Mouse (Mus musculus): ENCODE measurements around the gene Odr4.

The Odr4 gene

DNA sequence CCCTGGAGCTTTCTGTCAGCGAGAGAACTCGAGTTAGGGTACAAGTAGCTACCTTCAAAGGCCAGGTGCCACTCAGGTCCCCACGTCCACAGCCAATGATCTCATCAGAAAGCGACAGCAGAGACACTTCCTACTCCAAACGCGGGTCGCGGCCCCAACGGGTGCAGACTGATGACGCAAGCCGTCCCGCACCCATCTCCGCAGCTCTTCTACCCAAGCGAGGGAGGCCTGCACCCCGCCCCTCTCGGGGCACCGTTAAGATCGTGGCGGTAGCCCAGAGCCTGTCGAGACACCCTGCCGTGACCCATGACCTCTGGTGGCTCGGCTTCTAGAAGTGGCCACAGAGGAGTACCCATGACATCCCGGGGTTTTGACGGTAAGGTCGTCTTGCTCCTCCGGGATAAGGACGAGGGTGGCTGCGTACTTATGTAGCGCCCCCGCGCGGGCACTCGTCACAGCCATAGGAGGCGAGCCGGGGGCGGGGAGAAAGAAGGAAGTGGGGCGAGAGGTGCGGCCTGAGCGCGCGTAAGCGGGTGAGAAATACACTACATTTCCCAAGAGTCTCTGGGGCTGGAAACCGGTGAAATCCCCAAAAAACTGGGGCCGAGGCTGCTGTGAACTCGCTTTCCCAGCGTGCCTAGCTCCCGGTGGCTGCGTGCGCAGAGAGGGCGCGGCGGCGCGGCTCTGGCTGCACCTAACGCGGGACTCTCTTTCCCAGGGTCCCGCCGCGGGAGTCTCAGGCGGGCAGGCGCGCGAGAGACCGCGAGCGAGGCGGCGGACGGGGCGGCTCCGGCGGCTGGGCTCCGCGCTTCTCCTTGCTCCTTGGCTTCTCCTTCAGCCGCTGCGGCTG, at the start of gene Odr4, which contains the start of gene Tpr:
Gene Odr4, minus strand, starts transcription at position 443 of the 850 bp plus-strand sequence.
Gene Tpr, plus strand, starts transcription at position 201 of the 850 bp plus-strand sequence.
- peak; percentile 99 for DNase-seq

DNA sequence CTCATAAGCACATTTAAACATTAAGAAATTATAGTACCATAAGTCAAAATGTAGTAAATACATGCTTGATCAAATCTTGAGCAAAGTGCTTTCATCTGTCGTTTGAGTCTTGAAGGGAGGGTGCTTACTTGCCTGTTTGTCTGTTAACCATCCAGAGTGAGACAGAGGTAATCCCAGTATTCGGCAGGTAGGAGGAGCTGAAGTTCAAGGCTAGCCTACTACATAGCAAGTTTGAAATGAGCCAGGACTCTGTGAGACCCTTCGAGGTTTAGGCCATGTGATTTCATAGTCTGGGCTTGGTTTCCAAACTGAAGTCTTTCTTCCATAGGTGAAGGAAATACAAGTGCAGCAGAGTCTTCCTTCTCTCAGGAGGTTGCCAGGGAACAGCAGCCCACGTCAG, 48.9 kb upstream of the Odr4 start:
- no peak for DNase-seq

DNA sequence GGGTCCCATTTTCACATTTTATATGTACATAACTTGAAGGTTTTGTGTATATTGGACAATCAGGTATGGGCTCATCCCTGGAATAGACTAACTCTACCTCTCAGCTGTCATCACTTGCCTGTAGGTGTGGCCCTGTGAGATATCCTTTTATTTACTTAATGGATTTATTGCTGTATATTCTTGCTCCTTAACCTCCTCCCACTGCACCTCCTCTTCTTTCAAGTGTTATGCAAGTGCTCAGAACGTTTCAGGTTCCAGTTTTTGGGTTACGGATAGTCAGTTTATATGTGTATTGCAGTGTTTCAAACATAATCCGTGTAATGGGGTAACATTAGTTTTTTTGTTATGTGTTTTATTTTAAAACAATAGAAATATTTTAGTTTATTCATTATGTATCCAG, 45.8 kb upstream of the Odr4 start:
- no peak for DNase-seq

DNA sequence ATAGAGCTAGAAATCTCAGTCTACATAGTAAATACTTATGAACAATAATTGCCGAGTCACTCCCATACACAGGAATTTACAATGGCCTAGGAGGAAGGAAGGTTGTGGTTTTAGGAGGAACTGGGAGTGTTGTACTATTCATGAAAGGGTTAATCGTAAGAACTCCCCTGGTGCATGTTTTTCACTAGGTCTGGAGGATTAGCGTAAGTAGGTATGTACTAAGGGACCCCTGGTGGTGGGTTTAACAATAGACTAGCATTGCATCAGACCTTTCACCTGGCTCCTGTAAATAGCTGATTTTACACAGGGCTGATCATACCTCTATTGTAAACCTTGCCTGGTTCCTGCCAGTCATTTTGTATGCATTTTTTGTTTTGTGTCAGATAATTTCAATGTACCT, 33.3 kb upstream of the Odr4 start:
- DNase-seq: no peak

DNA sequence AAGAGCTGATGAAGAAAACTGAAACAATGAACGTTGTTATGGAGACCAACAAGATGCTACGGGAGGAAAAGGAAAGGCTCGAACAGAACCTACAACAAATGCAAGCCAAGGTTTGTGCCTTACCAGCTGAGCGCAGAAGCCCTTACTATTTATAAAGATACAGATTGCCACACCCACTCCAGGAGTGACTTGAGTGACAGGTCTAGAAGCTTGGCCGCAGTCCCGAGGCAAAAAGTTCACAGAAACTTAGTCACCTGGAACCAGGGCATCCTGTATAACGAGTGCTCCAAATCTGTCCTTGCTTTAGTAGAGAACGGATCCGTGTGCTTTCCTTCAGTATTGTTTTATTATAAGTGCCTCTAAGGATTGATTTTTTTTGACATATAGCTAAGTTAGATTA, 32.8 kb upstream of the Odr4 start:
- DNase-seq: peak; percentile 45

DNA sequence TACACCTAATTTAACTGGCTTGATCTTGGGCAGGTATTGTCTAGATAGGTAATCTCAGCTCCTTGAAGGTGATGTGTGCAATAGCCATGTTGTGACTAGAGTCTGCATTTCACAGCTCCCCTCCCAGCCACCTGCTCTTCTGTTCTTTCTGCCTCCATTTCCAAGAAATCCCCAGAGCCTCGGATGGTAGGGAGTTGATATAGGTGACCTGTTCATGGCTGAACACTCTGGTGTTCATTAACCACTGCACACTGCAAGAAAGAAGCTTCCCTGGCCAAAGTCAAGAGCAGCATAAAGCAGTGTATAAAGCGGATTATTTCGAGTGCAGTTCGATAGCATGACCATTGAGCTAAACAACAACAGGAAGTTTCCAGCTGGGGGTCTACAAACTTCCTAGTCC, 25.5 kb upstream of the Odr4 start:
- no peak for DNase-seq

DNA sequence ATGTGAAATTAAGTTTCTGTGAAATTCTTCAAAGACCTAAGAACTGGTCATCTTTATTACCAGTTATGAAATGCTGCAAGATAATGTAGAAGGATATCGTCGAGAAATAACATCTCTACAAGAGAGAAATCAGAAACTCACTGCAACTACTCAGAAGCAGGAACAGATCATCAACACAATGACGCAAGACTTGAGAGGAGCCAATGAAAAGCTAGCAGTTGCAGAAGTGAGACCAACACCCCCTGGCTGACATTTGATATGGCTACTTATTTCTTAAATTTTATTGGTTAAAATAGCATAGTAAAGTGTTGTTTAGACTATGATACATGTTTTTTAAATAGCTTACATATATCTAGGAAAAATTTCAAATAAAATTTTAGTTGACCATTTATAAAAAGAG, 23.1 kb upstream of the Odr4 start:
- DNase-seq: no peak

DNA sequence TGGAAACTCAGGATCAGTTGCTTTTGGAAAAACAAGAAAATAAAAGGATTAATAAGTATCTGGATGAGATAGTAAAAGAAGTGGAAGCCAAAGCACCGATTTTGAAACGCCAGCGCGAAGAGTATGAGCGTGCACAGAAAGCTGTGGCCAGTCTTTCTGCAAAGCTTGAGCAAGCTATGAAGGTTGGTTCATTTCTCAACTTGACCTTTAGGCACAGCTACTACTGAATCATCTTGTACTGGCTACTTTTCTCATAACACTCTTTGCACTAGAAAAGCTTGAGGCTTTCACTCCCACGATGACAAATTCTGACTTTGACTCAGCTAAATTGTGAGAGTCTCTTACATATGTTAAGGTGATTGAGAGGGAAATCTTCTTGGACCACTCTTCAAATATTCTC, 17.1 kb upstream of the Odr4 start:
- DNase-seq: no peak

DNA sequence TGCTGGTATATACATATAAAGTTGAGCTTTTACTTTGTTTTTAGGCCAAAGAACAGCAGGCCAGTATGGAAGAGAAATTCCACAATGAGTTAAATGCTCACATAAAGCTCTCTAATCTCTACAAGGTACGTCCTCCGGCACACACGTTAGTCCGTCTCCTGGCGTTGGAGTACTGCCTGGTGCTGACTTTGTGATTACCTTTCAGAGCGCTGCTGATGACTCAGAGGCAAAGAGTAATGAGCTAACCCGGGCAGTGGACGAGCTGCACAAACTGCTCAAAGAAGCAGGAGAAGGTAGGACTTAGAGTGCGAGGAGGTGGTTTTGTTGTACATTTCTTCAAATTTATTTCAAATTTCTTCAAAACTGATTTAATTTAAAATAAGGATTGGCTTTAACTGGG, 14.4 kb upstream of the Odr4 start:
- DNase-seq: no peak

DNA sequence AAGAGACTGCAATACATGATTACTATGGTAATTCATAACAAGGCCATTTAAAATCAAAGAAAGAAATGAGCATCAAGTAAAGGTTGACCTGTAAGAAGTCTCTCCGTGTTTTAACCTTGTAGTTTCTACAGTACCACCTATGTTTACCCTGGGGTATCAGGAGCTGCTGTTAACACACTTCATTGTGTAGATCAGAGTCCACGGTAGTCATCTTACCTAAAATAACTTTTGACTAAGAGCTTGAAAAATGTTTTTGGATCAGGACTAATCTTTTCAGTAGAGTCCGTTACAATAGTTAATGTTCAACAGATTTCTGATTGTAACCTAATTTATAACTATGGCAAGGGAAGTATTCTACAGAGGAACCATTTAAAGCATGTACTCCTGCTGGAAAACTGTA, 11.7 kb upstream of the Odr4 start:
- no peak for DNase-seq

DNA sequence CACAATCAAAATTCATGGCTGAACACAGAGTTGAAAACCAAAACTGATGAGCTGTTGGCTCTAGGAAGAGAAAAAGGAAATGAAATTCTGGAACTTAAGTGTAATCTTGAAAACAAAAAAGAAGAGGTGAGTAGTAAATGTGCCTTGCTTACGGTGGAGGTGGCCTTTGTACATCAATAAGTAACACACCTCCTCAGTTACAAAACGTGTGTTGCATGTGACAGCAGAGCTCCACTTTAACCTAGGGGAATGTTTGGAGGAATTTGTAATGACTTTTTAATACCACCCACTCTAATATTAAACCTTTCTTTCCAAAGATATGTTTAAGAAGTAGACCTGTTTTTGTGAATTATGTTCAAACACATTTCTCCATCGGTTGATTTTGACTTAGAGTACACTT, 11.0 kb upstream of the Odr4 start:
- DNase-seq: no peak

DNA sequence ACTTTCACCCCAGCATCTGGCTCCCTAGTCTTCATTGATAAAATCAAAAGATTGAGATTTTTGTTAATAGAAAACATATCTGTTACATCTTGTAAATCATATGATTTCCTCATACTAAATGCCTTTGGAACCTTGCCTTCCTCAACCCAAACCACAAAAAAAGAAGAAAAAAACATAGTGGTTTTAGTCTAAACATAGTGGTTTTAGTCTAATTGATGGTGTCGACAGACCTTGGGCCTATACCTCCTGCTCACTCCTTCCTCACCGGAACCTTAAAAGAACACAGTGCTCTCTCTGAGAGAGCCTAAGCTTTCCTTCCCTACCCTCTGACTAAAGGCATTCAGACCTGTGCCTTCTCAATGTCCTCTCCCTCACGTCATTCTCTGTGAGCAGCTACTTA, 3.1 kb upstream of the Odr4 start:
- DNase-seq: no peak

DNA sequence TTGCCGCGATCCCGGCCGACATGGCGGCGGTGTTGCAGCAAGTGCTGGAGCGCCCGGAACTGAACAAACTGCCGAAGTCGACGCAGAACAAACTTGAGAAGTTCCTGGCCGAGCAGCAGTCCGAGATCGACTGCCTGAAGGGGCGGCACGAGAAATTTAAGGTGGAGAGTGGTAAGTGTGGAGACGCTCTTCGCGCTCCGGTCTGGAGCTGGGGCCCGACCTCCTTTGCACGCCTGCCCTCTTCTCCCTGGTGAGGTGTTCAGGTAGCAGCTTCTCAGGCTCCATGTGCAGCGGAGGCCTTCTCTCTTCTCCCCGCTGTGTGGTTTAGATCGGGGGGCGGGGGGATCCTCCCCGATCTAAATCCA, 590 bp upstream of the Odr4 start:
- DNase-seq: no peak

DNA sequence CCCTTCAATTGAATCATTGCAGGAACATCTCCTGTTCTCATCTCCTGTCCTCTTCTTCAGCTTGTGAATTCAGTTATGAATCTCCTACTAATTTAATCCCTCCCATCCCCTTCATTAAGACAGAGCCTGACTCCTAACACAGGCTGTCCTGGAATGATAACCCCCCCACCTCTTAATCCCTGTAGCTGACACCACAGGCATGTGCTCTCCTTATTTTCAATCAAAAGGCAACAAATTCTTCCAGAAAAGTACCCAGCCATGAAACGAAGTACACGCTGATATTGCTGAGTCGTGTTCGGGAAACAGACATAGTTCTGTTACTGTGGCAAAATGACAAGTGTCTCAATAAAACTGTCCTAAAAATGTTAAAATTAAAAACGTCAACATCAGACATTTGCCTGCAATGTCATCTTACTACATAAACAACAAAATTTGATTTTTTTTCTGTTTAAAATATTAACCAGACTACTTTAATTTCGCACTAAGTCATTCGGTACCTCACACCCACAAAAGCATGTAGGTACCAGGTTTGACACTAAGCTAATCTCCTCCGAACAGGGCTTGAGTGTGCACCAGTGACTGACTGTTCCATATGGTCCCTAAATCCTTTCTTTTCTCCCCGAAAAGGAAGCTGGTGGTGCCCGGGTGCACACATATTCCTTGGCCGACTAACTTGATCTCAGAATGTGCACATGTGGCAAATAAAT, 796 bp downstream of the Odr4 start:
- DNase-seq: no peak

DNA sequence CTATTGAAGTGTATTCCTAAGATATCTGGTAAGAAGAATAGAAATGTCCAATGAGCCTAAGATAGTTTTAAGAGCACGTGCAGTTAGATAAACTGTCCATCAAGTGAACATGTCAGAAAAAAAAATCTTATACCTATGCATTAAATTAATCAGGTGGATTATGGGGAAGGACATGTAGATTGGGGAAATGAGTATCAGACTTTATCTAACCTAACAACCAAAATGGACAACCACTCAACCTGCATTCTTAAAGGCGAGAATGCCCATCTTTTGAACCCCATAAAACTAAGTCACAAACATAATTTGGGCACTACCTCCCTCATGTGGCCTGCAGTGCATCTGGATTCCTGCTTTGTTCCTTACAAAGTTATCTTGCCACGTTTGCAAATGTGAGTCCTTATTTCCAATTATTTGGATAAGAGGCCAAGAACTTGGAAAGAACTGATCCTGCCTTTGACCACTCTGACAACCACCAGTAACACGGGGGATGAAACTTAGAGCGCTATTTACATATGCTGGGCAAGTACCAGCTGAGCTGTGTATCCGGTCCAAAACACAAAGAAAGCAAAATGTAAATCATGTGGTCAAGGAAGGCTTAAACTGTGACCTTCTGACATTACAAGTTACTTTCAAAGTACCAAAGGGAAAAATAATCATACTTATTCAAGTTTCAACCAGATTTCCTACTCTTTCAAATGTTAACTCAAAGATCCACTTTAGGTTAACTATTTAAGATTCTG, 3.3 kb downstream of the Odr4 start:
- DNase-seq: no peak

DNA sequence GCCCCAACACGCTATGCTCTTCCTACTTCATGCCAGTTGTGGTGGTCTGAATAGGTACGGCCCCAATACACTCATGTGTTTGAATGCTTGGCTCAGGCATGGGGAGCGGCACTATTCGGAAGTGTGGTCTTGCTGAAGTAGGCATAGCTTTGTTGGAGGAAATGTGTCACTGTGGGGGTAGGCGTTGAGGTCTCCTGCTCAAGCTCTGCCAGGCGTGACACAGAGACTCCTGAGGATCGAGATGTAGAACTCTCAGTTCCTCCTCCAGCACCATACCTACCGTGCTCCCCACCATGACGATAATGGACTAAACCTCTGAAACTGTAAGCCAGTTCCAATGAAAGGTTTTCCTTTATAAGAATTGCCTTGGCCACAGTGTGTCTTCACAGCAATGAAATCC, 5.3 kb downstream of the Odr4 start:
- DNase-seq: no peak

DNA sequence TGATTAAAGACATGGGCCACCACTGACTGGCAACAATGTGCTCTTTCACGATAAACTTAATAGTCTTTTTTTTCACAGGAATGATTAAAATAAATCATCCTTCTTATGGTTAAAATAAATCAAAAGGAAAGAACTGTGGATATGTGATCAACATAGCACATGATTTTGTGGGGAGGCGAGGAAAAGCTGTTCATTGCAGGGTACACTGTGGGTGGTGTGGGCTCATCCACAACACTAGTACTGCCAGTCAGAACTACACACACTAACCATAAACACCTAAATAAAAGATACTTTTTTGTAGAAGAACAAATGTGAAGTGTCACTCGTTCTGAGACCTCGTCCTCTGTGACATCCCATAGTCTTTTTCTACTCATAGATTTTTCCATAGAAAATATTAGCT, 8.7 kb downstream of the Odr4 start:
- no peak for DNase-seq

DNA sequence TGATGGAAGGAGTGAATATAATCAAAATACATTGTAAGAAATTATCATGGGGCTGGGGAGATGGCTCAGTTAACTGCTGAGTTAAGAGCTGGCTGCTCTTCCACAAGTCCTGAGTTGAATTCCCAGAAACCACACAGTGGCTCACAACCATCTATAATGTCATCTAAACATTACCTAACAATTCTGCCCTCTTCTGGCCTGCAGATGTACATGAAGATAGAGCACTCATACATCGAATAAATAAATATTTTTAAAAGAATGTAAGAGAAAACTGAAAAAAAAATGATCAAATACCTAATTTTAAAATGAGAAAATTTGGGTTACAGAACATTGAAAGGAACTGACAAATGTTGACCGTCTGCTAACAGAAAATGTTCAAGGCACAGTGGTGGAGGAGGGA, 18.6 kb downstream of the Odr4 start:
- DNase-seq: no peak

DNA sequence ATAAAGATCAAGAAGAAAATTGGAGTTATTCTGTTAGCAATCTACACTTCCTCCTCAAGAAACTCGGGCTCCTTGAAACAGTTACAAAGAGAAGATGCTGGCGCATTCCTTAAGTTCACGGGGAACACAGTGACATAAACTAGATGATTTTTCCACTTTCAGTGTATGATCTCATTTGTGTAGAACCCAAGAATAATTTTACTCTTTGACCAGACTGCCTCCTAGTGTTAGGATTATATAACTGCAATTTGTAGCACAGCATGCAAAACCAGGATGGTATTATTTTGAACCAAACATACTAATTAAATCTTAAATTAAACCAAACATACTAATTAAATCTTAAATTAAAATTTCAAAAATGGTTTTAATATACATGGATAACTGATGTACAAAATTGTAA, 20.0 kb downstream of the Odr4 start:
- no peak for DNase-seq

DNA sequence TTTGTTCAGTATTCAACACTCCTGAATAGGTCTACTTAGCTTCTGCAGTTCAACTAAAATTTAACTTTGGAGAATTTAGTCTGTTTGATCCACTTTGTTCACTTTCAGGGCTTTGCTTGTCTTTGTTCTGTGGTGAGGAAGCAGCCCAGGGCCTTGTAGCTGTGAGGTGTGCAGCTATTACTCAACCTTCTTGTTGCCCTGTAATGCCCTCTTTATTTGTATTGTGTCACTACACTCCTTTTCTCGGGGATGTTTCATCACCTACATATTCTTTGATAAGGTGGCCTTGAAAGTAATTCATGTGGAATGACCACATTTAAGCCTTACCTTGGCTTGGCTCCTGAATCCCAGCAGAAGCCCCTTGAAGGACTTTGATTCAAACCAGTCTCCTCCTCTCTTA, 32.0 kb downstream of the Odr4 start:
- DNase-seq: no peak

DNA sequence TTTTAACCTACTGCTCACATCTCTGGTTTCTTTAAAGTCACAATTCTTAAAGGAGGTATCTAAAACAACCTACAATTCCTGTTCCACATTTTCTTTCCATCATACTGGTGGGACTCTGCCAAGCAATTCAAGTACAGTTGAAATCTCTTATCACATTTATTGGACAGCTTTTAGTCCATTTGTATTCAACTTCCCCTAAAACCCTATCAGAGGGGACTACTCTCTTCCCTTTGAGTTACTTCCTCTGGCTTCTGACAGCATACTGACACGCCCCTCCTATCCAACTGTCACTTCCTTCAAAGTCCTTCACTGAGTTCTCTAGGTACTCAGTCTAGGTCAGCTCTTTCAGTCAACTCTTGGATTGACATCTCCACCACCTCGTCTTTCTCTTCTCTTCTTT, 57.8 kb downstream of the Odr4 start:
- DNase-seq: no peak

DNA sequence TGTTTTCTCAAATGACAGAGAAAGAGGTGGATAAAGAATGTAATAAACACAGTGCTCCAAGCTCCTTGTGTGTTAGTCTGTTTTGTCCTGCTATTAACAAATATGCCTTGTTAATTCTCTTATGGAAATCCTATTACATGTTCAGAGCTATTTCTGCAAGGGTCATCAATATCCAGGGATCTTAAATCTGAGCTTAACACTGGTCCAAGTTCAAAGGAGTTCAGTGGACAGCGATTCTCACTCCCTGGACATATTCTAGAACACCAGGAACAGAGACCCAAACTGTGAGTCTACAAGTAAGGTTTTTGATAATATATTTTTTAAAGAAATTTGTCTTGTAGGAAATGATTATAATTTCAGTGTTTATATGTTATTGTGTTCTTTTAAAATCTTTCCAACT, 73.7 kb downstream of the Odr4 start, which contains the start of gene Pdc:
Gene Pdc, plus strand, starts transcription at position 213 of the 400 bp plus-strand sequence.
- no peak for DNase-seq

All from kidney, adult 18-20 months (tissue).